Mouse (Mus musculus) cortical plate, adult 2 months (tissue): Measurements from ENCODE around the gene Vstm4. TPM values are rescaled to one million over a fixed set of nuclear protein-coding genes. Genes with fewer than 3 reads are reported as not detected.

ENCODE experiments used
- H3K27ac ChIP-seq: fragments of 200-500 bp; 2 replicates; pipeline ENCODE4 v1.5.1; 2012; ENCODE audit warnings: low read length, control low read depth, inconsistent platforms; ENCODE audit not compliant: insufficient read depth
- H3K4me1 ChIP-seq: fragments of 200-500 bp; 2 replicates; pipeline ENCODE4 v1.6.1; 2011; ENCODE audit warnings: low read length; ENCODE audit not compliant: control insufficient read depth, insufficient read depth
- H3K4me3 ChIP-seq: fragments of 200-500 bp; 2 replicates; pipeline ENCODE4 v1.5.1; 2011; ENCODE audit warnings: mild to moderate bottlenecking, low read length, control low read depth; ENCODE audit not compliant: insufficient read depth
- CTCF ChIP-seq: fragments of 200-500 bp; IDR thresholded peaks from 2 replicates; pipeline ENCODE4 v1.5.1; 2011; ENCODE audit warnings: mild to moderate bottlenecking, control low read depth, low read length; ENCODE audit not compliant: insufficient read depth; ENCODE audit errors: extremely low read depth
- POLR2A ChIP-seq: fragments of 200-500 bp; IDR thresholded peaks from 2 replicates; pipeline ENCODE4 v1.6.1; 2011; ENCODE audit warnings: mild to moderate bottlenecking, low read length, control low read depth; ENCODE audit not compliant: insufficient read depth; ENCODE audit errors: extremely low read depth
- polyA plus RNA-seq: library from polyadenylated mRNA; depleted of rRNA; stranded (reverse); fragments of >200 nt; gene quantifications from 2 replicates; pipeline ENCODE4 v1.2.3, GENCODE M21; 2012

Gene Vstm4
- polyA plus RNA-seq, 1 experiment = 3.9 TPM

DNA sequence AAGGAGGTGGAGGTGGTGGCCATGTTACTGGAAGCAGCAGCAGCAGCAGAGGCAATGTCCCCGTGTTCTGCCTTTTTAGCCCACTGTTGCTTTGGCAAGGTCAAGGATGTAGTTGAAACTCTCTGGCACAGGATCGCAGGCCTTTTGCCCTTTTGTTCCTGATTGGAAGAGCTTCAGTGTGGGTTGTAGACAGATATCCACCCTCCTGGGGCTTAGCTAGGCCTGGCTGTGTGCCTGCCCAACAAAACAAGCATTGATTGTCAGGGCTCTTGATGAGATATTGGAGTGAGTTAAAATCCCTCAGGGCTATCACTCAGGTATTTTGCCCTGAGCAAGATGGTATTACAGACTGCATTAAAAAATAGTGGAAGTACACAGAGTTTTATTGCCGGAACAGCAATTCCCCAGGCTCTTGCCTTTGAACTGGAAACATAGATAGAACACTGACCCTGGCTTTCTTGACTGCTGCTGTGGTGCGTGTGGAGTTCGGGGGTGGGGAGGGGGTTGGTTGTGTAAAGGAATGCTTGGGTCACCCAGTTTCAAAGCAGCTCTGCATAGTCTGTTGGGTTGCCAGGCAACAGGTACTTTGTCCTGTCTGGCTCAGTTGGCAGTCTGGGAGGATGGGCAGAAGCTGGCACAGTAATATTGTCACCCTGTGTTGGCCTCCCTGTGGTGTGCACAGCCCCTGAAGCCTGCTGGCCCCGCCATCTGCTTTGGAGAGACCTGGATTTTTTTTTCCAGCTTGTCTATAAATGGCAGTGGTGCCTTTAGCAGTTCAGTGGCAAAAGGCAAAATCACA is 32.5 kb downstream of the Vstm4 start:
- TF ChIP-seq POLR2A = no peak
- no peak for TF ChIP-seq CTCF
- no peak overlapping the region for H3K27ac ChIP-seq
- H3K4me1 ChIP-seq = no peaks in the 10 kb centered on the region

DNA sequence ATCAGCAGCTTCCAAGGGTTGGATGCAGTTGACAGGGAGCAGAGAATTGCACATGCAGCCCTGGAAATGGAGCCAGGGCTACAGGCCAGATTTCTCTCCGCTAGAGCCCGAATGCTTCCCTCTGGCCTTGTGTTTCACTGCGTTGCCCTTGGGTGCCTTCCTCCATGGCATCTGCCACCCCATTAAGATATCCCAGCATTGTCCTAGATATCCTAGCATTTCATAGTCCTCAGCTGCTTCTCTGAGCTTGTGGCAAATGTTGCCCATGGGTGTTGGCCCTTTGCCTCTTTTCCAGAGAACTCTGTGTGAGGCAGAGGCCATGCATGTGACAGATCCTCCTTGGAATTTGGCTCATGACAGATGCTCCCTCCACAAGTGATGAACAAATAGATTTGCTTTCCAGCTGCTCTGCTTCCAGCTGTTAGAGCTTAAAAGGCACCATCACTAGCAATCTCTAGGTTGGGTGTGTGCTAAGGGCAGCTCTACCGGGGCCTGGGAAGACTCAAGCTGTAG is 37.8 kb downstream of the Vstm4 start:
- H3K4me3 ChIP-seq = no peak overlapping the region
- H3K27ac ChIP-seq = no peak overlapping the region
- H3K4me1 ChIP-seq = no peaks in the 10 kb centered on the region
- TF ChIP-seq CTCF = no peak
- TF ChIP-seq POLR2A = no peak

More for the DNA sequence above, 32.5 kb downstream of the Vstm4 start:
- no peak overlapping the region for H3K4me3 ChIP-seq

DNA sequence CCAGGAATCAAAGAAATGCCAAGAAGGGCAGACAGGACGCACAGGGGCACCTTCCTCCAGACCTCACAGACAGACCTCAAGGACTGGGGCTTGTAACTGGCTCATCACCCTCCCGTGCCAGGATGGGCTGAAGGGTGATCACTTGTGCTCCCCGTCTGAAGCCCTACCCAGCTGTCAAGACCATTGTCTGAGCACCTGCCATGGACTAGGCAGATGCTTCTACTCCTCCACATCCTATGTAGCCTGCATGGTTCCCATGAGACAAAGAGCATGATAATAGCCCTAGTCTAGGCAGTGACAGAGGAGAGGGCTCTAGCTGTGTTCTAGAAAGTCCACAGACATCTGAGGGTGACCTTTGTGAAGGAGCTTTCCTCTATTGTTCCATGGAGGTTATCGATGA is 38.3 kb downstream of the Vstm4 start:
- no peaks in the 10 kb centered on the region for H3K4me1 ChIP-seq
- TF ChIP-seq POLR2A = no peak
- TF ChIP-seq CTCF = no peak

DNA sequence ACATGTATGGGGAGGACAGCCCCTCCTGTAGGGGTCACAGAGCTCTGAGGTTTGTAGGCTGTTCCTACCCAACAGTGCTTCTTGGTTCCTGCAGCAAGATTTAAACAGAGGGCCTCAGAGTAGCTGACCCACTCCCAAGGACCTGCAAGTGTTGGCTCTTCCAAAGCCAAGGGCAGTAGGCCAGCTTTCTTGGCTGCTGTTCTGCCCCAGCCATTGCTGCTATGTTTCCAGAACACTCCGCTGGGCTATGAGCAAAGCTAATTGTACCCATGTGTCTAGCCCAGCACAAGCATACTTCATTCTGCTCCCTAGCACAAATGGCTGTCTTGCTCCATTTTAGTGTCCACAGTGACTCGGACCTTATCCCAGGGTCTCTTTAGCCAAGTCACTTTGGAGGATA is 40.3 kb downstream of the Vstm4 start:
- no peak overlapping the region for H3K27ac ChIP-seq
- TF ChIP-seq CTCF (no peak), POLR2A (no peak)

More for the DNA sequence above, 38.3 kb downstream of the Vstm4 start:
- Histone ChIP-seq H3K27ac (no peak overlapping the region), H3K4me3 (no peak overlapping the region)

DNA sequence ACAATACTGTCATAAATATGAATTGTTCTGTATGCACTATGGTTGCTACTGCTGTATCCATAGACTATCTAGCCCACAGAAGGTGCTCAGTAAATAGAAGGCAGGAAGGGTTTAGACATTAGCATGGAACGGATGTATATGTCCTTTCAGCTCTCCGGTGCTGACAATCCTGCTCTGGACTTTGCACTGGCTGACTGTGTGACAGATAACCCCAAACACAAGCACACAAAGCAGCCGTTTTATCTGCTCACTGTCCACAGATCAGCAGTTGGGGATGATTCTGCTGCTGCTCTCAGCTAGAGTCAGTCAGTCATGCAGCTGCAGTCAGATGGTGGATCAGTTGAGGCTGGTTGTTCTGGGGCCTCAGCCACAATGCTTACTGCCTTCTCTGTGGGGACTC is 46.6 kb downstream of the Vstm4 start:
- no peaks in the 10 kb centered on the region for H3K4me1 ChIP-seq
- H3K4me3 ChIP-seq = no peak overlapping the region
- TF ChIP-seq CTCF (no peak), POLR2A (no peak)
- H3K27ac ChIP-seq = no peak overlapping the region

More for the DNA sequence above, 40.3 kb downstream of the Vstm4 start:
- Histone ChIP-seq H3K4me3 (no peak overlapping the region), H3K4me1 (no peaks in the 10 kb centered on the region)

DNA sequence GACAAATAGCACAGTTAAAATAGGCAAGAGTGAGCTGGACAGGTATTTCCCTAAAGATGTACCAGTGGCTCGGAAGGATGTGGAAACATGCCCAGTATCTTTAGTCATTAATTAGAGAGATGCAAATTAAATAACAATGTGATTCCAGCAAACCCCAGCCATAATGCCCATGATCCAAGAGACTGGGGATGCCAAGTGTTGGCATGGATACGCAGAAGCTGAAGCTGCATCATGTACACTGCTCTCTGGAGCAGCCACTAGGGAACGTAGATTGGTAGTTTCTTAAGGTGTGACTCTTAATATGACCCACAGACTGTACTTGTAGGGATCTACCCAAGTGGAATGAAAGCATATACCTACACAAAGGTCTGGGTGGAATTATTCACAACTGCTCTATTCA is 50.0 kb downstream of the Vstm4 start:
- no peak overlapping the region for H3K27ac ChIP-seq
- peaks cover 1% of the 10 kb centered on the region; the same call in 1 of the 2 replicates for H3K4me1 ChIP-seq
- TF ChIP-seq CTCF = no peak
- no peak for TF ChIP-seq POLR2A
- no peak overlapping the region for H3K4me3 ChIP-seq

DNA sequence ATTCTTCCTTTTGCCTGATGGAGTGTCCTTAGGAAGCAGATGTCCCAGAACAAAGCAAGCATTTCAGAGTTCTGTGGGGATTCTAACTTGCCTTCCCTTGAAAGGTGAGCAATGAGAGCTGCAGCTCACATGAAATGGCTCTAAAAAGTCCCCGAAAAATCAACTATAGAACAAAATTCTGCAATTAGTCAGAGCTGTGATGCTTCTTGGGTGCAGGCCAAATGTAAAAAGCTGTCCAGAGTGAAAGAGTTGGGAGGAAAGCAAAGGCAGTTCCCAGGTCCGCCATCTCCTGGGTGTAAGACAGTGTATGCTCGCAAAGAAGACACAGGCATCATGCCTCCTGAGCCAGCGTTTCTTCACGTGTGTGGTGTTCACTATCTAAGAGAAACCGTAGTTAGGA is 52.6 kb downstream of the Vstm4 start:
- H3K4me1 ChIP-seq = peaks cover 1% of the 10 kb centered on the region; the same call in 1 of the 2 replicates
- H3K27ac ChIP-seq = no peak overlapping the region
- H3K4me3 ChIP-seq = no peak overlapping the region
- TF ChIP-seq POLR2A (no peak), CTCF (no peak)

DNA sequence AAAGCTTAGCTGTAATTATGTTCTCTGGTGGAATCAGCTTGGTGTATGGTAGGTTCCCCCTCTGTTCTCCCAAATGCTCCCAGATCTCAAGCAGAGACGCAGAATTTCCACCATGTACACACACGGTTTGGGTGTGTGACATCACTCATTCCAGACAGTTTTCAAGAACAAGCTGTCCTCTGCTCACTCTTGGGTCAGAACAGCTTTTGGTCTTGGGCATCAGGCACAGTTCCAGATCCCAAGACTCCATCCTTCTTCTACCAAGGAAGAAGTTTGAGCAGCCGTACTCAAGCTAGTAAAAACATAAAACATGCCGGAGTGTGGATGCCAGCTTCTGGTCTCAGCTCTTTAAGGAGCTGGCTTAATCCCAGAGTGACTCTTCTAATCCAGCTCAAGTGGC is 54.6 kb downstream of the Vstm4 start:
- TF ChIP-seq POLR2A (no peak), CTCF (no peak)

DNA sequence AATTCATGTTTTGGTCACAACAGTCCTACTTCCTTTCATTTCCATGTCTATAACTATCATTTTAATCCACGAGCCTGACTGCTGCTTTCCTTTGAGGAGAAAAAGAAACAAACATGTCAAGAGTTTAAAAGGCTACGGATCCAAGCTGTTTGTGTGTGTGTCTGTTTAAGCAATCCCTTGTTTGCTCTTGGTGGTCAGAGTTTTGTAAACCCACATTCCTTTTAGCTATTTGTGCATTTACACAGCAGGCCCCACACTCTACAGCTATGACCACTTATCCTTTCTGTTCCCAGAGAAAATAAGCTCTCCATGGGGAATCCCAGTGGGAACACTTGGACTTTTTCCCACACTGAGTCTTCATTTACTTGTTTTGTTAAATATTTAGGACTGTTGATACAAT is 58.8 kb downstream of the Vstm4 start:
- TF ChIP-seq POLR2A = no peak
- TF ChIP-seq CTCF = no peak
- no peak overlapping the region for H3K27ac ChIP-seq
- H3K4me1 ChIP-seq = no peaks in the 10 kb centered on the region; the same call in 1 of the 2 replicates
- H3K4me3 ChIP-seq = no peak overlapping the region

More for the DNA sequence above, 54.6 kb downstream of the Vstm4 start:
- Histone ChIP-seq H3K4me3 (no peak overlapping the region), H3K27ac (no peak overlapping the region), H3K4me1 (peaks cover 1% of the 10 kb centered on the region; the same call in 1 of the 2 replicates)

DNA sequence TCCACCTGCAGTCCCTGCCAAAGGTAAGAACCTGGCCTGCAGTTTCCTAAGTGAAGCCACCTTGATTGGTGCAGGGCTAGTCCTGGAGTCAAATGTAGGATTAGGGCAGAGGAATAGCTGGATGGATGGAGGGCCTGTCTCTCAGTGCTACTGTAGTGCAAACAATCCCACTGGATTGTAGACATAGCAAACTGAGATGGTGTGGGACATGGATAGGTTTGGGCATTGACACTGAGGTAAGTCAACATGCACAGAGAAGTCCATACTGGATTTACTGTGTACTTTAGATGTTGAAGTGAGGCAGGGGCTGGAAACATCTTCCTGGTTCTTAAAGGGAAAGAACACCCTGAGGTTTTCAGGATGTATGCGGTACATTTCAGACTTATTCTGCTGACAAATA is 61.4 kb downstream of the Vstm4 start:
- H3K4me1 ChIP-seq = no peaks in the 10 kb centered on the region
- no peak overlapping the region for H3K27ac ChIP-seq
- TF ChIP-seq POLR2A = no peak
- TF ChIP-seq CTCF = no peak
- H3K4me3 ChIP-seq = no peak overlapping the region
